Mouse (Mus musculus): ENCODE measurements around the gene Arfgef2. TPM values are rescaled to one million over a fixed set of nuclear protein-coding genes. Genes with fewer than 3 reads are reported as not detected.
A peak's percentile ranks its signal among the peaks of the same experiment; 100 is the strongest.

Gene Arfgef2
- polyA plus RNA-seq (2011; ENCODE audit: insufficient read depth, insufficient read length, low read depth, missing spikeins), result 25.8 and 28.3 TPM in 2 replicates

DNA sequence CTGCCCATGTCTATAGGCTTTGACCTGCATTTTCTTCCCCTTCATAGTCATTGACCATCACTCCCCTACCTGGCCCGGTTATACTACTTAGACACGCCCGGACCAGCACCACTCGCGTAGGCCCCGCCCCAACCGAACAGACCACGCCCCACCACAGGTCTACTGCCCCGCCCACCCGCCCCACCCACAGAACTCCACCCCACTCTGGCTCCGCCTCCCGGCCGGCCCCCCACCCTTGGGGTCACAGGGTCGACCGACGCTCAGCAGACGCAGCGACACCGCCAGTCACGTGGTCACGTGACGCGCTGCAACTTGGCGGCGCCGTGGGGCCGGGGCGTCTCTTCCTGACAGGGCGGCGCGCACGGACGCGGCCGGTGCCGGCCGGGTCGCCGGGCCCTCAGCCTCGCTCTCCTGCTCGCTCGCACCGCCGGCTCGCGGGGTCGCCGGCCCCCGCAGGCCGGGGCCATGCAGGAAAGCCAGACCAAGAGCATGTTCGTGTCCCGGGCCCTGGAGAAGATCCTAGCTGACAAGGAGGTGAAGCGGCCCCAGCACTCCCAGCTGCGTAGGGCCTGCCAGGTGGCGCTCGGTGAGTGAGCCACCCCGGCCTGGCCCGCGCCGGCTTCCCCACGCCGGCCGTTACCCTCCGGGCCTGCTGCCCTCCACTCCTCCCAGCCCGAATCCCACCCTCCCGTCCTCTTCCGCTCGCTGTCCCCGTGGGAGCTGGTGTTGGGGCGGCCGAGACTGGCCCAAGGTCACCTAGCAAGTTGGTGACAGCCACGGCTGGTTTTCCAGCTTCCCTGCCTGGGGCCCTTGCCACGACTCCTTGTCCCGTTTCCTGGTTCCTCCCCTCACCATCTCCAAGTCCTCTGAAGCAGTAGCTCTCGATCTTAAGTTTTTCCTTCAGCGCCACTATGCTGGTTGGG lies at the start of gene Arfgef2:
Arfgef2 (plus strand) TSS at position 339 of the 923 bp plus-strand sequence.
- Histone ChIP-seq H3K27me3 (ENCODE audit: control insufficient read depth, insufficient read depth, low read length, poor library complexity, severe bottlenecking) (no peaks in the 10 kb centered on the region), H3K4me3 (ENCODE audit: low read depth, low read length) (peak within 1 kb of the TSS; percentile 91), H3K4me1 (ENCODE audit: control insufficient read depth, insufficient read depth, low read length) (no peaks in the 10 kb centered on the region), H3K9ac (ENCODE audit: low read depth, poor library complexity, severe bottlenecking) (peak within 1 kb of the TSS; percentile 91), H3K9me3 (replicated peaks; ENCODE audit: control insufficient read depth, insufficient read depth, low read length, poor library complexity, severe bottlenecking) (no peaks in the 10 kb centered on the region), H3K27ac (ENCODE audit: insufficient read depth, low read length) (peak within 1 kb of the TSS; percentile 70), H3K36me3 (ENCODE audit: control insufficient read depth, insufficient read depth, low read length, poor library complexity, severe bottlenecking) (no peaks in the 10 kb centered on the region)
- TF ChIP-seq EP300 (IDR thresholded peaks at IDR 0.05; ENCODE audit: insufficient read depth, low read depth, low read length), result peak; percentile 67; the same call in 1 of the 2 replicates
- peak; percentile 45 for TF ChIP-seq POLR2A (IDR thresholded peaks at IDR 0.05; ENCODE audit: insufficient read depth, low read length)
- TF ChIP-seq CTCF (IDR thresholded peaks at IDR 0.05; ENCODE audit: low read depth, low read length), result no peak

DNA sequence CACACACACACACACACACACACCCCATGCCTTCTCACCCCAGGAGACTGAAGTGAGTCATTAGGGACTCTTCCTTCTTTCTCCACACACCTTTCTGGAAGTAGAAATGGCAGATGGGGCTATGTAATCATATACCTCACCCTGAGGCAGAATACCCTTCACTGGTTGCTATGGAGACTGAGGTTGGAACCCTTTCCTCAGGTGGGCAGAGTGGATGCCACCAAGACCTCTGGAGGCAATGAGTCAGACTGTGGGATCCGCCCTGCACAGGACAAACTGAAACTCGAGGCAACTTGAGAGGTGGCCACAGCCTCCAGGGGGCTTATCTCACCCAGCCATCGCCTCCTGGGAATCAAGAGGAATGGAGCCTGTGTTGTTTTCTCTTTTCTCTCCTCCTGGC lies 47.4 kb upstream of the Arfgef2 start:
- no peaks in the 10 kb centered on the region for H3K27me3 ChIP-seq (ENCODE audit: control insufficient read depth, insufficient read depth, low read length, poor library complexity, severe bottlenecking)
- no peaks in the 10 kb centered on the region for H3K36me3 ChIP-seq (ENCODE audit: control insufficient read depth, insufficient read depth, low read length, poor library complexity, severe bottlenecking)
- H3K27ac ChIP-seq (ENCODE audit: insufficient read depth, low read length), result no peak overlapping the region
- no peaks in the 10 kb centered on the region for H3K9me3 ChIP-seq (replicated peaks; ENCODE audit: control insufficient read depth, insufficient read depth, low read length, poor library complexity, severe bottlenecking)
- H3K9ac ChIP-seq (ENCODE audit: low read depth, poor library complexity, severe bottlenecking), result no peak overlapping the region
- H3K4me3 ChIP-seq (ENCODE audit: low read depth, low read length), result no peak overlapping the region
- no peaks in the 10 kb centered on the region for H3K4me1 ChIP-seq (ENCODE audit: control insufficient read depth, insufficient read depth, low read length)
- no peak for TF ChIP-seq POLR2A (IDR thresholded peaks at IDR 0.05; ENCODE audit: insufficient read depth, low read length)
- no peak for TF ChIP-seq EP300 (IDR thresholded peaks at IDR 0.05; ENCODE audit: insufficient read depth, low read depth, low read length)
- TF ChIP-seq CTCF (IDR thresholded peaks at IDR 0.05; ENCODE audit: low read depth, low read length), result no peak

DNA sequence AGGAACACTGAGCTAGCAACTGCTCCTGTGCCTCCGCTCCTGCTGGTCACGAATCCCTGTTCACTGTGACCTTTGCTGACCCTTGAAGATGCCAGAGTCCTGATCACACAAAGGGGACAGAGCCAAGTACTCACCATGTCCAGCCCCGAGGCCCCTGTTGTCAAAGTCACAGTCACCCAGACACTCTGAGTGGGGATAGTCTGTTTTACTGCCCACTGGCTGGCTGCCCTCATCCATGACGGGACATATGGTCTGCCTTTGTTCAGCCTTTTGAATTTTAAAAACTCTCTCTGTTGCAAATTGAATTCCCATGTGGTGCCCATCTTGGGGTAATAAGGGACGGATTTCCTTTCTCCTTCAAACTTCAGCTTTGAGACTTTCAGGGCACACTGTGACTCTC lies 41.3 kb upstream of the Arfgef2 start:
- Histone ChIP-seq H3K36me3 (ENCODE audit: control insufficient read depth, insufficient read depth, low read length, poor library complexity, severe bottlenecking) (no peaks in the 10 kb centered on the region), H3K4me3 (ENCODE audit: low read depth, low read length) (no peak overlapping the region)

DNA sequence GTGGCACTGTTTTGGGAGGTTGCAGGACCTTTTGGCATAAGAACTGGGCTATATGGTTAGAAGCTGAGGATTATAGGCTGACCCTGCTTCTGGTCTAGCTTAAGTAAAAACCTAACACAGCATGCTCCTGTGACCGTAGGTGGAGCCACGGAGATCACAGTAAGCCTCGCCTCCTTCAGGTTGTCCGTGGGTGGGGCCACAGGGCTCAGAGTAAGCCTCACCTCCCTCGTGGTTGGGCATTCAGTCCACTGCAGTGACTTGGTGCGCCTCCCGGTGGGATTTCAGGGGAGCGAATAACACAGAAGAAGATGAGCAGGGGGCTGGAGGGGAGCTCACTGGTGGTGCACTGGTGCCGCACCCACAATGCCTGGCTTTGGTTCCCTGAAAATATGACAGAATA lies 37.8 kb upstream of the Arfgef2 start:
- H3K27ac ChIP-seq (ENCODE audit: insufficient read depth, low read length), result no peak overlapping the region
- H3K36me3 ChIP-seq (ENCODE audit: control insufficient read depth, insufficient read depth, low read length, poor library complexity, severe bottlenecking), result no peaks in the 10 kb centered on the region
- H3K4me1 ChIP-seq (ENCODE audit: control insufficient read depth, insufficient read depth, low read length), result no peaks in the 10 kb centered on the region
- H3K4me3 ChIP-seq (ENCODE audit: low read depth, low read length), result no peak overlapping the region
- TF ChIP-seq CTCF (IDR thresholded peaks at IDR 0.05; ENCODE audit: low read depth, low read length) (peak; percentile 17), EP300 (IDR thresholded peaks at IDR 0.05; ENCODE audit: insufficient read depth, low read depth, low read length) (no peak)
- H3K9ac ChIP-seq (ENCODE audit: low read depth, poor library complexity, severe bottlenecking), result no peak overlapping the region
- no peaks in the 10 kb centered on the region for H3K27me3 ChIP-seq (ENCODE audit: control insufficient read depth, insufficient read depth, low read length, poor library complexity, severe bottlenecking)
- no peaks in the 10 kb centered on the region for H3K9me3 ChIP-seq (replicated peaks; ENCODE audit: control insufficient read depth, insufficient read depth, low read length, poor library complexity, severe bottlenecking)

More for the DNA sequence above, 41.3 kb upstream of the Arfgef2 start:
- Histone ChIP-seq H3K27me3 (ENCODE audit: control insufficient read depth, insufficient read depth, low read length, poor library complexity, severe bottlenecking) (no peaks in the 10 kb centered on the region), H3K4me1 (ENCODE audit: control insufficient read depth, insufficient read depth, low read length) (no peaks in the 10 kb centered on the region), H3K9ac (ENCODE audit: low read depth, poor library complexity, severe bottlenecking) (no peak overlapping the region), H3K9me3 (replicated peaks; ENCODE audit: control insufficient read depth, insufficient read depth, low read length, poor library complexity, severe bottlenecking) (no peaks in the 10 kb centered on the region), H3K27ac (ENCODE audit: insufficient read depth, low read length) (no peak overlapping the region)
- no peak for TF ChIP-seq CTCF (IDR thresholded peaks at IDR 0.05; ENCODE audit: low read depth, low read length)
- TF ChIP-seq EP300 (IDR thresholded peaks at IDR 0.05; ENCODE audit: insufficient read depth, low read depth, low read length), result no peak
- no peak for TF ChIP-seq POLR2A (IDR thresholded peaks at IDR 0.05; ENCODE audit: insufficient read depth, low read length)

DNA sequence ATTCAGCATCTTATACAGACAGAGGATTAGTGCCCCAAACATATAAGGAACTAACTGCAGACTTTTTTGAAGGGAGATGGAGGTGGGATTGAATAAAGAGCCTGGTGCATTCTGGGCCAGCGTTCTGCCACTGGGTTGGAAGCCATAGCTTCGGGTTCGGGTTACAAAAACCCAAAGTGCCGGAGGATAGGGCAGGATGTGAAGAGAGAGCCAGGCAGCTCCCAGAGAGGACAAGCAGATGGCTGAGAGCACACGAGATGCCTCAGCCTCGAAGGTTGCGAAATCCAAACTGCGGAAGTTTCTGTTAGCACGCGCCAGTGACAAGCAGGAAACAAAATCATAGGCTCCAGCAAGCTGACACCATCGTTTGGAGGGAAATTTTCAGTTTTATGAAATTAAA lies 34.0 kb upstream of the Arfgef2 start:
- H3K4me1 ChIP-seq (ENCODE audit: control insufficient read depth, insufficient read depth, low read length), result no peaks in the 10 kb centered on the region
- no peaks in the 10 kb centered on the region for H3K9me3 ChIP-seq (replicated peaks; ENCODE audit: control insufficient read depth, insufficient read depth, low read length, poor library complexity, severe bottlenecking)
- no peak overlapping the region for H3K4me3 ChIP-seq (ENCODE audit: low read depth, low read length)
- no peaks in the 10 kb centered on the region for H3K36me3 ChIP-seq (ENCODE audit: control insufficient read depth, insufficient read depth, low read length, poor library complexity, severe bottlenecking)
- H3K27ac ChIP-seq (ENCODE audit: insufficient read depth, low read length), result no peak overlapping the region
- H3K27me3 ChIP-seq (ENCODE audit: control insufficient read depth, insufficient read depth, low read length, poor library complexity, severe bottlenecking), result no peaks in the 10 kb centered on the region
- no peak overlapping the region for H3K9ac ChIP-seq (ENCODE audit: low read depth, poor library complexity, severe bottlenecking)
- TF ChIP-seq EP300 (IDR thresholded peaks at IDR 0.05; ENCODE audit: insufficient read depth, low read depth, low read length), result no peak
- no peak for TF ChIP-seq CTCF (IDR thresholded peaks at IDR 0.05; ENCODE audit: low read depth, low read length)
- no peak for TF ChIP-seq POLR2A (IDR thresholded peaks at IDR 0.05; ENCODE audit: insufficient read depth, low read length)

DNA sequence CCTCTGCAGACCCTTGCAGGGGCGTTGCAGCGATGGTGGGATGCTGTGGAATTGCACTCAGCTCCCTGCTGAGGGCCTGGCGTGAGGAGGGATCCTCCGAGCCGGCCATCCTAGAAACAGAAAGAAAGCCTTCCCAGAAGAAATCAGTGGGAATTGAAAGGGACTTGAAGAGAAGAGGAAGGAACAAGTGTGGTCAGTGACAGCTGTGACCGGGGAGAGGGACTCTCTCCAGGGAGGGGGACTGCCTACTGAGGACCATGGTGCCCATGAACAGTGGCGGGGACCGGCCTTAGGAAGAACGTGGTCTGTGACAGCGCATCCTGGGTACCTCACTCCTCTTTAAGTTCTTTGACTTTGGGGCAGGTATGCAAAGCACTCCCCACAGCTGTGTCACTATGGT lies 31.8 kb upstream of the Arfgef2 start:
- H3K36me3 ChIP-seq (ENCODE audit: control insufficient read depth, insufficient read depth, low read length, poor library complexity, severe bottlenecking), result no peaks in the 10 kb centered on the region
- no peak overlapping the region for H3K9ac ChIP-seq (ENCODE audit: low read depth, poor library complexity, severe bottlenecking)
- no peak overlapping the region for H3K27ac ChIP-seq (ENCODE audit: insufficient read depth, low read length)
- H3K9me3 ChIP-seq (replicated peaks; ENCODE audit: control insufficient read depth, insufficient read depth, low read length, poor library complexity, severe bottlenecking), result no peaks in the 10 kb centered on the region
- no peaks in the 10 kb centered on the region for H3K27me3 ChIP-seq (ENCODE audit: control insufficient read depth, insufficient read depth, low read length, poor library complexity, severe bottlenecking)
- H3K4me3 ChIP-seq (ENCODE audit: low read depth, low read length), result no peak overlapping the region
- H3K4me1 ChIP-seq (ENCODE audit: control insufficient read depth, insufficient read depth, low read length), result no peaks in the 10 kb centered on the region
- no peak for TF ChIP-seq CTCF (IDR thresholded peaks at IDR 0.05; ENCODE audit: low read depth, low read length)
- TF ChIP-seq EP300 (IDR thresholded peaks at IDR 0.05; ENCODE audit: insufficient read depth, low read depth, low read length), result no peak
- no peak for TF ChIP-seq POLR2A (IDR thresholded peaks at IDR 0.05; ENCODE audit: insufficient read depth, low read length)
